ENCODE assay signal across 8 mouse cellular contexts in the genomic region with DNA sequence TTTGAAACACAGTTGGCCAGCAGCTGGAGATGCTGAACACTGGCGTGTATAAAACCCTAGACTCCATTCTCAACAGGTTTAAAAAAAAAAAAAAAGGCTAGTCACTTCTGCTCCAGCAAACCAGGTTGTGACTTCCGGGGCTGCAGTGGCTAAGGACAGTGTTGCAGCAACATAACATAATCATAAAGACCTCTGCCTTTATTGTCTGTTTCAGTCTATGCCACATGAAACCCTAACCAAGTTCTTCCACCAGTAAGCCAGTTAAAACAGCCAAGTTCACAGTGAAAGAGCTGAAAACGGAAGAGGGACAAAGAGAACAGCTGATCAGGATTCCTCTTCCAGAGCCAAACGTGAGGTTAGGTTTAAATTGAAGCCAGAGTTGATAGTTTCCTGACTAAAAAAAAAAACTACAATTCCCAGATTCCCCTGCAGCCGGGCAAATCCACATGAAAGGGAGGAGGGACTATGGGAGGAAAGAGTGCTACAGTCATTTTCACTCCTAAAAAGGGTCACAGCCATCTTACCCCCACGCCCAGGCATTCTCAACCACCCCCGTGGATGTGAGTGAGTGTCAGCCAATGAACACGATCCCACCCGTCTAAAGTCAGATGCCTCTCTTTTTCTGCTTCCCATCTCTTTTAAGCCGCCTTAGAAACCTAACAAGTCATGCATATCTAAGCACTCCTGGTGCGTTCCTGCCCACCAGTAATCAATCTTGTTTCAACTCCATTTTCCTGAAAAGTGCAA.
A peak's percentile ranks its signal among the peaks of the same experiment; 100 is the strongest.
DNase-seq lines count a peak whose midpoint lies in the region; ATAC-seq and TF ChIP-seq lines count a peak whose summit lies in the region.

No protein-coding gene starts in this region.

- H3K9me3 ChIP-seq in ES-Bruce4 (replicated peaks; ENCODE audit: control insufficient read depth, insufficient read depth, low read length, poor library complexity, severe bottlenecking), result no peaks in the 10 kb centered on the region
- no peaks in the 10 kb centered on the region for H3K9me3 ChIP-seq in forebrain, embryonic 10.5 days
- H3K9me3 ChIP-seq in neural tube, embryonic 15.5 days (replicated peaks), result no peaks in the 10 kb centered on the region

- intact Hi-C loops in heart, postnatal 14 days (cut with DNase I), result loop anchor here (5.0 kb wide), 1 partner anchor 99 kb away; no protein-coding TSS in a partner anchor

- H3K4me2 ChIP-seq in neural tube, embryonic 15.5 days, result peak overlapping the region; percentile 65

- H3K9ac ChIP-seq in ES-Bruce4 (ENCODE audit: low read depth, poor library complexity, severe bottlenecking), result peak overlapping the region; percentile 17
- peak overlapping the region; percentile 49 for H3K9ac ChIP-seq in neural tube, embryonic 15.5 days (replicated peaks)

- H3K4me3 ChIP-seq in ES-Bruce4 (ENCODE audit: low read depth, low read length), result peak overlapping the region; percentile 76
- H3K4me3 ChIP-seq in forebrain, embryonic 10.5 days, result peak overlapping the region; percentile 52
- H3K4me3 ChIP-seq in layer of hippocampus, adult 2 months, result peak overlapping the region; percentile 59
- peak overlapping the region; percentile 46 for H3K4me3 ChIP-seq in neural tube, embryonic 15.5 days (replicated peaks)

- peak overlapping the region; percentile 94 for H3K27ac ChIP-seq in ES-Bruce4 (ENCODE audit: insufficient read depth, low read length)
- peak overlapping the region; percentile 81 for H3K27ac ChIP-seq in forebrain, embryonic 10.5 days
- peak overlapping the region; percentile 81 for H3K27ac ChIP-seq in layer of hippocampus, adult 2 months
- H3K27ac ChIP-seq in neural tube, embryonic 15.5 days (replicated peaks), result peak overlapping the region; percentile 72

- ATAC-seq in neural tube, embryonic 15.5 days (ENCODE audit: low FRiP score), result peak; percentile 93

- TF ChIP-seq CTCF in ES-Bruce4 (IDR thresholded peaks at IDR 0.05; ENCODE audit: low read depth, low read length), result no peak
- no peak for TF ChIP-seq CTCF in brain, embryonic 14.5 days (IDR thresholded peaks at IDR 0.05; ENCODE audit: borderline replicate concordance, extremely low read depth, insufficient read depth, insufficient read length)
- no peak for TF ChIP-seq CTCF in layer of hippocampus, adult 2 months (conservative IDR thresholded peaks at IDR 0.05)

- no peak for TF ChIP-seq POLR2A in ES-Bruce4 (IDR thresholded peaks at IDR 0.05; ENCODE audit: insufficient read depth, low read length)
- TF ChIP-seq POLR2A in brain, embryonic 14.5 days (IDR thresholded peaks at IDR 0.05; ENCODE audit: borderline replicate concordance, extremely low read depth, insufficient read depth, insufficient read length, poor library complexity, severe bottlenecking), result no peak

- H3K36me3 ChIP-seq in ES-Bruce4 (ENCODE audit: control insufficient read depth, insufficient read depth, low read length, poor library complexity, severe bottlenecking), result no peaks in the 10 kb centered on the region
- H3K36me3 ChIP-seq in forebrain, embryonic 10.5 days (replicated peaks), result no peaks in the 10 kb centered on the region
- H3K36me3 ChIP-seq in neural tube, embryonic 15.5 days, result no peaks in the 10 kb centered on the region

- peak; percentile 83 for DNase-seq in brain, embryonic 14.5 days (ENCODE audit: low read depth)
- peak; percentile 39 for DNase-seq in forebrain, embryonic 10.5 days (ENCODE audit: extremely low spot score, low spot score)
- DNase-seq in heart, postnatal 14 days, result peak; percentile 33 to 39
- DNase-seq in layer of hippocampus, adult 2 months (ENCODE audit: low spot score in 2 of 2), result peak; percentile 37 to 59
- DNase-seq in lung, adult 18-20 months, result peak; percentile 37 to 62
- no peak for DNase-seq in urinary bladder, adult 18-20 months (ENCODE audit: low spot score in 2 of 2)

- H3K4me1 ChIP-seq in ES-Bruce4 (ENCODE audit: control insufficient read depth, insufficient read depth, low read length), result no peaks in the 10 kb centered on the region
- peaks cover 12% of the 10 kb centered on the region for H3K4me1 ChIP-seq in forebrain, embryonic 10.5 days
- peaks cover 5% of the 10 kb centered on the region; the same call in 1 of the 2 replicates for H3K4me1 ChIP-seq in neural tube, embryonic 15.5 days

- TF ChIP-seq EP300 in ES-Bruce4 (IDR thresholded peaks at IDR 0.05; ENCODE audit: insufficient read depth, low read depth, low read length), result no peak

- 16% methylated on average over 11 of the region's 11 CpGs for WGBS in forebrain, embryonic 10.5 days
- 13% methylated on average over 11 of the region's 11 CpGs for whole genome bisulfite sequencing in neural tube, embryonic 15.5 days

- H3K27me3 ChIP-seq in ES-Bruce4 (ENCODE audit: control insufficient read depth, insufficient read depth, low read length, poor library complexity, severe bottlenecking), result no peaks in the 10 kb centered on the region
- no peaks in the 10 kb centered on the region for H3K27me3 ChIP-seq in forebrain, embryonic 10.5 days (ENCODE audit: poor library complexity, severe bottlenecking)
- no peaks in the 10 kb centered on the region for H3K27me3 ChIP-seq in neural tube, embryonic 15.5 days (replicated peaks)

Comparison
In these comparisons a context has a peak if more than half of its experiments do, and no peak if none do; other contexts are left out.
1. DNase-seq: peak in brain, embryonic 14.5 days (single experiment), forebrain, embryonic 10.5 days (single experiment), heart, postnatal 14 days (2 of 2), layer of hippocampus, adult 2 months (2 of 2) and lung, adult 18-20 months (2 of 2); none in urinary bladder, adult 18-20 months (0 of 2).
2. Peak in every context shown above with its lines, with median percentiles within 50 percentile points of each other: H3K27ac ChIP-seq and H3K4me3 ChIP-seq.